ENCODE assay signal across 1 mouse cellular context in the genomic region with DNA sequence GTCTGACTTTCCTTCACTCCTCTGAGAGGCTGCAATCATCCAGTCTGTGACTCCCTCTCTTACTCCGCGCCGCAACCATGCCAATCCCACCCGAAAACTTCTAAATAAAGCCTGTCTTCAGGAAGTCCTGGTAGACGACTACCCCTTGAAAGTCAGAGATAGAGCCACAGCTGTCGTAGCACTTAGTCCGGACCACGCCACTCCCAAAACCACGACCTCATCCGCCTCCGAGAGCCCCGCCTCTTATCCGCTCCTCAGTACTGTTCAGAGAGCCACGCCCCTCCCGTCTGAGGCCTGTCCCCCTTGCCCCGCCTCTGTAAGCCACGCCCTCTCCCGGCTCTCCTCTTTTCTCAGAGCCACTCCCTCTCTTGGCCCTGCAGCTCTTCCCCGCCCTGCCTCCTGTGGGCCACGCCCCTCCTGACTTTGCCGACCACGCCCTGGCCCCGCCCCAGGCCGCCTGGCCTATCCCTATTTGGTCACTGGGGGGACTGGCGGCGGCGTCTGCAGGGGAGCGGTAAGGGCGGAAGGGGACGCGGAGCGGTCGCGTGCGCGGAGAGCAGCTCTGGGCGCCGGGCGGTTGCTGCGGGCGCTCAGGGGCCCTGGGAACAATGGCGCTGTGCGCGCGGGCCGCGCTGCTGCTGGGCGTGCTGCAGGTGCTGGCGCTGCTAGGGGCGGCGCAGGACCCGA.
TF ChIP-seq lines count a peak whose summit lies in the region.

Tmem123 (plus strand) TSS at position 428 of the 687 bp plus-strand sequence.

TF ChIP-seq in myocyte, 11 proteins besides CTCF, POLR2A, EP300 and RAD21 (continued from another document):
- TF ChIP-seq CEBPB (IDR thresholded peaks at IDR 0.05; ENCODE audit: insufficient read depth, poor library complexity, severe bottlenecking) (no peak), E2F4 (IDR thresholded peaks at IDR 0.05; ENCODE audit: insufficient read depth) (no peak), SRF (IDR thresholded peaks at IDR 0.05; ENCODE audit: control insufficient read depth, insufficient read length, low read depth) (peak; percentile 93)
